Mouse (Mus musculus) hindbrain, embryonic 13.5 days (tissue): ENCODE data around the gene Tmem233. TPM values are rescaled to one million over a fixed set of nuclear protein-coding genes. Genes with fewer than 3 reads are reported as not detected.

ENCODE experiments used
- ATAC-seq: fragments of 200-750 bp; cut with Nextera tagmentation; 2 replicates; pipeline ENCODE4 v1.8.0; 2017; ENCODE audit warnings: moderate TSS enrichment; ENCODE audit not compliant: low FRiP score
- H3K27ac ChIP-seq: fragments of 300-500 bp; sonication (generic); 2 replicates; pipeline ENCODE4 v1.5.1; 2015; ENCODE audit warnings: inconsistent platforms, mild to moderate bottlenecking, moderate library complexity
- H3K27me3 ChIP-seq: fragments of 300-500 bp; sonication (generic); 2 replicates; pipeline ENCODE4 v1.6.1; 2015; ENCODE audit warnings: mild to moderate bottlenecking, inconsistent platforms
- H3K36me3 ChIP-seq: fragments of 300-500 bp; sonication (generic); 2 replicates; pipeline ENCODE4 v1.6.1; 2015; ENCODE audit warnings: mild to moderate bottlenecking, inconsistent platforms
- H3K4me1 ChIP-seq: fragments of 300-500 bp; sonication (generic); replicated peaks from 2 replicates; pipeline ENCODE4 v1.6.1; 2015; ENCODE audit warnings: inconsistent platforms
- H3K4me2 ChIP-seq: fragments of 300-500 bp; sonication (generic); 2 replicates; pipeline ENCODE4 v1.6.1; 2015; ENCODE audit warnings: inconsistent platforms, mild to moderate bottlenecking, moderate library complexity
- H3K4me3 ChIP-seq: fragments of 300-500 bp; sonication (generic); 2 replicates; pipeline ENCODE4 v1.5.1; 2015; ENCODE audit warnings: mild to moderate bottlenecking, inconsistent platforms
- H3K9ac ChIP-seq: fragments of 300-500 bp; sonication (generic); 2 replicates; pipeline ENCODE4 v1.6.1; 2015; ENCODE audit warnings: mild to moderate bottlenecking, inconsistent platforms
- H3K9me3 ChIP-seq: fragments of 300-500 bp; sonication (generic); 2 replicates; pipeline ENCODE4 v1.6.1; 2016; ENCODE audit warnings: inconsistent platforms
- WGBS: fragments of 180-500 bp; shearing (Covaris S2); methylation state at CpG from one replicate; pipeline ENCODE4 v1.1.7; 2015; 5-methylcytosine and 5-hydroxymethylcytosine counted together
- polyA plus RNA-seq: library from polyadenylated mRNA; unstranded; fragments of >200 nt; fragmentation: Nextera tagmentation; extraction: Ambion mirVana; gene quantifications from 2 replicates; pipeline ENCODE4 v1.2.1, GENCODE M21; 2015

Tmem233 gene
- not detected in 2 replicates for polyA plus RNA-seq

DNA sequence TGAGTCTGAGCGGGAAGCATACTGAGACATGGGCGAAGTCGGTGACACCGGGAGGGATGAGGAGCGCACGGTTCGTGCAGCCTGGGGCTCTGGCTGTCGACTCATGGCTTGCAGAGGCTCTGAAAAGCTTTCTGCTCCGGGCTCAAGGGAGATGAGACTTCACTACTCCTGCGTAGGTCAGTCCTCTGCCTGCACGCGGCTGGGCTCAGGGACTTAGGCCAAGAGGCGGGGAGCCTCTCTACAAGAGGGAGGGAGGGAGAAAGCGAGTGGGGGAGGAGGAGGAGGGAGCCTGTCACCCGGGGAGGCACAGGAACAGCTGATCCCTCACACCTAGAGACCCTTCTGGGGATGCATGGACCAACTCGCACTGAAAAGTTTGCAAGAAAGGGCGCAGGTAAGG lies at the start of gene Tmem233:
Tmem233 (minus strand) TSS at position 164 of the 400 bp plus-strand sequence.
- Histone ChIP-seq H3K4me1 (peaks cover 5% of the 10 kb centered on the region; the same call in 1 of the 2 replicates), H3K4me3 (no peak within 1 kb of the TSS)
- whole genome bisulfite sequencing: 15% methylated on average over 17 of the region's 17 CpGs

DNA sequence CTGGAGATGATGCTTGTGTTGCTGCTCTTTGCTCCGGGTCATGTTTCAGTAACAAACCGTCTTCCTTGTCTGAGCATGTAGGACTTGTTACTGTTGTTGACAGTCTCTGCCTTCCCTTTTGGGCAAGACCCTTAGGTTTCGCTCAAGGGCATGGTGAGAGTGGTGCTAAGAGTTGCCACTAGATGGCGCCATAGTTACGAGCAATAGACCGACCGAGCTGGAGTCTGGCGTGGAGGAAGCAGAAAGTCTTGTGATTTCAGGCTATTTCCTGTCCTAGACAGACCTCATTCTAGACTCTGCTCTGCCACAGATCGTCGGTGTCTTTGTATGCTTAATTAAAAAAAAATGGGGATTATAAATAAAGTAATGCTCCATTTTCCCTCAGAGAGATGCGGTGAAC lies 40.3 kb upstream of the Tmem233 start:
- no peak overlapping the region for H3K27ac ChIP-seq
- H3K9ac ChIP-seq: no peak overlapping the region
- H3K4me3 ChIP-seq: no peak overlapping the region
- H3K36me3 ChIP-seq: no peaks in the 10 kb centered on the region
- H3K4me2 ChIP-seq: no peak overlapping the region
- 13% methylated on average over 11 of the region's 11 CpGs for WGBS
- ATAC-seq: 0 out of 2 replicates have a peak, but pooled peaks have one; percentile 52
- no peaks in the 10 kb centered on the region for H3K4me1 ChIP-seq
- peaks cover 8% of the 10 kb centered on the region; the same call in 1 of the 2 replicates for H3K27me3 ChIP-seq
- H3K9me3 ChIP-seq: no peaks in the 10 kb centered on the region

More for the DNA sequence above, at the start of gene Tmem233:
- Histone ChIP-seq H3K4me2 (no peak within 1 kb of the TSS), H3K27me3 (peaks cover 26% of the 10 kb centered on the region), H3K27ac (no peak within 1 kb of the TSS), H3K9ac (no peak within 1 kb of the TSS), H3K9me3 (no peaks in the 10 kb centered on the region), H3K36me3 (no peaks in the 10 kb centered on the region)
- no peak for ATAC-seq

DNA sequence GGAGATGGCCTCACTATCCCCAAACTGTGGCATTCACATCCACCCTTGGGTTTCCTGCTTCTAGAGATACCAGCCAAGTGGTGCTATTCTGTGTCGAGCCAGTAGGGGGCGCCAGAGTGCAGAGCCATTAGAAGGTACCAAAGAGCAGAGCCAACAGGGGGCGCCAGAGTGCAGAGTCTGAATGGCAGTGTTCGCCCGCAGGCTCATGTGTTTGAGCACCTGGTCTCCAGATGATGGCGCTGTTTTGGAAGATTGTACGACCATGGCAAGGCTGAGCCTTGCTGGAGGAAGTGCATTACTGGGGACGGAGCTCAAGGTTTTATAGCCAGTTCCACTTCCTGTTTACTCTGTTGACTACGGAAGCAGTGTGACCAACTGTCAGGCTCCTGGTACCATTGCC lies 33.5 kb upstream of the Tmem233 start:
- Histone ChIP-seq H3K27ac (no peak overlapping the region), H3K9ac (no peak overlapping the region), H3K9me3 (no peaks in the 10 kb centered on the region), H3K27me3 (no peaks in the 10 kb centered on the region), H3K36me3 (no peaks in the 10 kb centered on the region), H3K4me1 (peaks cover 11% of the 10 kb centered on the region), H3K4me2 (no peak overlapping the region), H3K4me3 (no peak overlapping the region)
- no peak for ATAC-seq
- 52% methylated on average over 9 of the region's 9 CpGs for WGBS

DNA sequence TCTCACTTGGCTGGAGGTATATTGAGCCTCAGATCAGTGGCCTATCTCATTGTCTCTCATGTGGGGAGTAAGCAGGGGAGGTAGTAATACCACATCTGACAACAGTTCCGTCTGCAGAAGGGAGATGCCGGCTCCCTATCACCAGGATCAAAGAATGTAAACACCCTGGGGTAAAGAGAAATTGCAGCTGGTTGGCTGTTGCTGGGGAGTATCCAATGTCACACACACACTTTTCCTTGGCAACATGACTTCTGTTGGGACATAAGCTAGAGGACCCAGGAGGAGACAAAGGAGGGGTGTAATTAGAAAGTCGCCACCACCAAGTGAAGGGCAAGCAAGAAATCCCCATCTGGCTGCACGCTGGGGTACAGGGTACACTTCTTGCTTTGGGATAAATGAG lies 33.1 kb upstream of the Tmem233 start:
- ATAC-seq: no peak
- Histone ChIP-seq H3K9ac (no peak overlapping the region), H3K27ac (no peak overlapping the region), H3K4me3 (no peak overlapping the region), H3K4me1 (peaks cover 11% of the 10 kb centered on the region), H3K4me2 (no peak overlapping the region), H3K36me3 (no peaks in the 10 kb centered on the region), H3K27me3 (no peaks in the 10 kb centered on the region), H3K9me3 (no peaks in the 10 kb centered on the region)
- 72% methylated on average over 4 of the region's 4 CpGs for WGBS

DNA sequence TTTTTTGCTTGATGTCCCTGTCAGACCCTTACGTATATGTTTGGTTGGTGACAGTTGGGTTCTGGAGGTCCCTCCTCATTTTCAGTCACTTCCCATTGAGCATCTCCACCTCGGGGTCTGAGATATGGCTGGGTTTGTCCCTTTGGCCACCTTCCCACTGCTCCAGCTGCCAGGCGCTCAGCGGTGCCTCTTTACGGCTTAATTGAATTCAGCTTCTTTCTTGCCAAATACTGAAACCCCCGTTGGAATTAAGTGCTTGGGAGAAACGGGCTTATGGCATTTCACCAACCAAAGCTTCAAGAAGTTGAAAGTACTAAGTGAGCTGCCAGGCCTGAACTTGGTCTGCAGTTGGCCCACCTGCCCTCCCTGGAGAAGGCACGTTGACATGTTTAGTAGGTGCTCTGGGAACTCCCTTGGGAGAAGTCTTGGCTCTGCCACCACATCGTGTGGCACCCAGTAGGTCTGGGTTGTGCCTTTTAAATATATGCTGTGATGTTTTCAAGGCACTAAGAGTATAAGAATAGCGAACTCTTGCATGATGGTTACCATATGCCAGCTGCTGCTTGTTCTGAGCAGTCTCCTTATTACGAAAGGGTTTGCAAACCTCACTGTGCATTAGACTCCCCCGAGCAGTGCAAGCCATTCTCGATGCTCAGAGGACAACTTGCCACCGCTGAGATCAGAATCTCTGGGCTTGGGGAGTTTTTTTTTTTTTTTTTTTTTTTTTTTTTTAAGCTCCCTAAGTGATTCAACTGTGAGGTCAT lies 32.2 kb upstream of the Tmem233 start:
- 75% methylated on average over 14 of the region's 14 CpGs for WGBS
- no peak overlapping the region for H3K4me3 ChIP-seq
- no peaks in the 10 kb centered on the region for H3K36me3 ChIP-seq
- no peak overlapping the region for H3K9ac ChIP-seq
- H3K9me3 ChIP-seq: no peaks in the 10 kb centered on the region
- peaks cover 11% of the 10 kb centered on the region for H3K4me1 ChIP-seq
- no peak overlapping the region for H3K27ac ChIP-seq
- no peak overlapping the region for H3K4me2 ChIP-seq
- no peak for ATAC-seq
- H3K27me3 ChIP-seq: no peaks in the 10 kb centered on the region

DNA sequence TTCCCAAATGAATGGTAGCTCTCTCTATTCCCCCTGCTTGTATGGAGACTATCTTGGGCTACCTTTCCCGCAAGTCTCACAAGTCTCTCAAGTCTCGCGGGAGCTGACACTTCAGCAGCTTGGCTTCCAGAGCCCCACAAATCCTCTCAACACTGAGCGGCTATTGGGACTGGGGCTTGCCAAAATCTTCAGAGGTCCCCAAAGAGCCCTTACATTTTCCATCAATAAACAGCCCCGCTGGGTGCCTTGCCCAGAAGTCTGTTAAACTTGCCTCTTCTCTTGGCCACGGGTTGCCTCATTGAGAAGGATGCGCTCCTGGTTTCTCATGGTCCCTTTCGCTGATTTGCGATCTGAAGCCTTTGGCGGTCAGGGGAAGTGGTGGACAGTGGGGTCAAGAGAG lies 25.6 kb upstream of the Tmem233 start:
- Histone ChIP-seq H3K9ac (no peak overlapping the region), H3K27me3 (no peaks in the 10 kb centered on the region), H3K36me3 (no peaks in the 10 kb centered on the region), H3K4me3 (no peak overlapping the region), H3K4me1 (no peaks in the 10 kb centered on the region), H3K4me2 (no peak overlapping the region), H3K9me3 (no peaks in the 10 kb centered on the region), H3K27ac (no peak overlapping the region)
- no peak for ATAC-seq
- 95% methylated on average over 10 of the region's 10 CpGs for WGBS

DNA sequence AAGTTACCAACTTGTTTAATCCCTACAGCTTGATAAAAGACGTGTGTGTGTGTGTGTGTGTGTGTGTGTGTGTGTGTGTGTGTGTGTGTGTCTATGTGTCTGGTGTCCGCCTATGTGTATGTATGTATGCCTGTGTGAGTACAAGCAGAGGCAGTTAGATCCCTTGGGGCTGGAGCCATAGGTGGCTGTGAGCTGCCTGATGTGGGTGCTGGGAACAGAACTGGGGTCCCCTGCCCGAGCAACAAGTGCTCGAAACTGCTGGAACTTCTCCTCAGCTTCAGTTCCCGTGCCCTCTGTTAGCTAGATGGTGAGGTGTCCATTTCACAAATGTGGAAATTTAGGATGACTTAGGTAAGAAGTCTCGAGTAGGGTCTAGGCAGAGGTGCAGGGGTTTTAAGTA lies 1.2 kb upstream of the Tmem233 start:
- no peak for ATAC-seq
- H3K27ac ChIP-seq: no peak overlapping the region
- WGBS: 90% methylated on average over 6 of the region's 6 CpGs

DNA sequence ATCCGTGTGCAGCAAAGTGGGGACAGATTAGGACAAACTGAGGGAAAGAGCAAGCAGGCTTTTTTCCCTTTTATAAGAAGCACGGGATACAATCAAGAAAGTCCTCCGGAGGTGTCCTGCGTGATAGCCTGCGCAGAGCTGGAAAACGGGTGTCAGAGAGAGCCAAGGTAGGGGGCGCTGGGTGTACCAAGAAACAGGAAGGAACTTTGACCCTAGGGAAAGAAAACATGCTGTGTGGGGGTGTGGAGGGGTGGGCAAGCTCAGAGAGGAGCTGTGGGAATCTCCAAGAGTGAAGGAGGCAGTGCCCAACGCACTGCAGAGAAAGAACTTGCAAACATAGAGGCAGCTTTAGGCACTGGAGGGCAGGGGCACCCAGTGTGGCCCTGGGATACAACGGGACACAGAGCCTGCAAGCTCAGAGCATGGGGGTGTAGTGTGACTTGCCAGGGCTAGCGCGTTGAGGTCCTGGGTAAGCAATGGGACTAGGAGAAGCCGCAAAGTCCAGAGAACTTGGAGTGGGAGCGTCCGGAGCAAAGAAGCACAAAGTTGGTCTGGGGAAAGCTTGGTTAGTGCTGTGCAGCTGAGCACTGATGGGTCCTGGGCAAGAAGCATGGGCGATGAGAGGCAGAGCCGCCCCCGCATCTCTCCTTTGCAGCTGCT lies 673 bp downstream of the Tmem233 start:
- Histone ChIP-seq H3K4me3 (no peak overlapping the region), H3K27me3 (peaks cover 26% of the 10 kb centered on the region), H3K9me3 (no peaks in the 10 kb centered on the region), H3K27ac (no peak overlapping the region), H3K9ac (no peak overlapping the region), H3K4me2 (no peak overlapping the region), H3K36me3 (no peaks in the 10 kb centered on the region), H3K4me1 (peaks cover 5% of the 10 kb centered on the region; the same call in 1 of the 2 replicates)
- no peak for ATAC-seq
- WGBS: 44% methylated on average over 17 of the region's 17 CpGs

More for the DNA sequence above, 1.2 kb upstream of the Tmem233 start:
- Histone ChIP-seq H3K4me1 (peaks cover 5% of the 10 kb centered on the region; the same call in 1 of the 2 replicates), H3K36me3 (no peaks in the 10 kb centered on the region), H3K4me2 (no peak overlapping the region), H3K9ac (no peak overlapping the region), H3K27me3 (peaks cover 26% of the 10 kb centered on the region), H3K4me3 (no peak overlapping the region), H3K9me3 (no peaks in the 10 kb centered on the region)

DNA sequence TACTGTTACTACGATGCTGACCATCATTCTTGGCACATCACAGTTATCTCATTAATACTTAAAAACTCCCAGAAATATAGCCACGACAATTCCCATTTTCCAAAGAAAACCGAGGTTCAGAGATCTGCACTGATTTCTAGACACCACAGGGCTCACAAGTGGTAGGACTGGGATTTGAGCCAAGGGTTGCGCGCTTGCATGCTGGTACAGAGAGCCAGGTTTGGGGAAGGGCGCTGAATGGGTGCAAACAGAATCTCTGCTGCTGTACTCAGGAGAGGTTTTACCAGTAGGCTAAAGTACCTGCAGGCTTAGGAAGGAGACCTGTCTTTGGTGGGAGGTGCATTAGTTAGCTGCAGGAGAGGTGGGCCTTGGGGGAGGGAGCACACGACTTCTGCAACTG lies 1.4 kb downstream of the Tmem233 start:
- no peak for ATAC-seq
- Histone ChIP-seq H3K9ac (no peak overlapping the region), H3K27ac (no peak overlapping the region), H3K4me3 (no peak overlapping the region), H3K36me3 (no peaks in the 10 kb centered on the region), H3K9me3 (no peaks in the 10 kb centered on the region), H3K27me3 (peaks cover 26% of the 10 kb centered on the region), H3K4me2 (no peak overlapping the region), H3K4me1 (peaks cover 5% of the 10 kb centered on the region; the same call in 1 of the 2 replicates)
- WGBS: 81% methylated on average over 7 of the region's 7 CpGs

DNA sequence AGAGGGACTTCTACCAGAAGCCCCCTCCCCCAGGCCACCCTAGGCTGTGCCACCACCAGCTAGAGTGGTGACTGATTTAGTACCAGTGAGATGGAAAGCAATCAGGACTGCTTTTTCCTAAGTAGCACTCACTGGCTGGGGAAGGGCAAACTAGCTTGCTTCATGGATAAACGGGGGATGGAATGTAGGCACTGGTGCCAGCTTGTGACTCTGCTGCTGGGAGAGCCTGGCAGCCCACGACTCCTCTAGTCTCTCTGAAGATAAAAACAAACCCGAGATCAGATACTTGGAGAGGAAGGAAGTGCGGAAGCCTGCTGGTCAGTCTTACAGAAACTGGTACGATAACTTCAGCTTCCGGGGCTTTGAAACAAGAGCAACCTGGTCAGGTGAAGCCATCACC lies 2.3 kb downstream of the Tmem233 start:
- peaks cover 26% of the 10 kb centered on the region for H3K27me3 ChIP-seq
- no peaks in the 10 kb centered on the region for H3K9me3 ChIP-seq
- no peaks in the 10 kb centered on the region for H3K36me3 ChIP-seq
- H3K27ac ChIP-seq: no peak overlapping the region
- no peak overlapping the region for H3K4me3 ChIP-seq
- H3K4me2 ChIP-seq: no peak overlapping the region
- ATAC-seq: no peak
- no peak overlapping the region for H3K9ac ChIP-seq
- WGBS: 69% methylated on average over 6 of the region's 6 CpGs
- H3K4me1 ChIP-seq: peaks cover 5% of the 10 kb centered on the region; the same call in 1 of the 2 replicates

DNA sequence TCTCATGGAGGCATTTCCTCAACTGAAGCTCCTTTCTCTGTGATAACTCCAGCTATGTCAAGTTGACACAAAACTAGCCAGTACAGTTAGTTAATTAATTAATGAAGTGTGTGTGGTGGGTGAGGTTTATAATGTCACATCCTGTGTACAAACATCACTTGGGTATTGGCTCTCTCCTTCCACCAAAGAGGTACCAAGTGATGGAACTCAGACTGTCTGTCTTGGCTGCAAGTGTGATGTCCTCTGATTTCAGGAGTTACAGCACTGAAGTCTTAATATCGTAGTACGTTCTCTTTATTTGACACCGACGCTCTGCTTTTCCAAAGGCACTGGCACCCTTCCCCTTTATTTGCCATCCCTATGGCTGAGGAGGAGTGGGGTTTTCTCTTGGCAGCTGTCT lies 13.4 kb downstream of the Tmem233 start:
- Histone ChIP-seq H3K9ac (no peak overlapping the region), H3K4me1 (no peaks in the 10 kb centered on the region), H3K36me3 (no peaks in the 10 kb centered on the region), H3K4me2 (no peak overlapping the region), H3K27ac (no peak overlapping the region), H3K9me3 (no peaks in the 10 kb centered on the region), H3K4me3 (no peak overlapping the region), H3K27me3 (no peaks in the 10 kb centered on the region)
- 93% methylated on average over 4 of the region's 4 CpGs for WGBS
- ATAC-seq: no peak

DNA sequence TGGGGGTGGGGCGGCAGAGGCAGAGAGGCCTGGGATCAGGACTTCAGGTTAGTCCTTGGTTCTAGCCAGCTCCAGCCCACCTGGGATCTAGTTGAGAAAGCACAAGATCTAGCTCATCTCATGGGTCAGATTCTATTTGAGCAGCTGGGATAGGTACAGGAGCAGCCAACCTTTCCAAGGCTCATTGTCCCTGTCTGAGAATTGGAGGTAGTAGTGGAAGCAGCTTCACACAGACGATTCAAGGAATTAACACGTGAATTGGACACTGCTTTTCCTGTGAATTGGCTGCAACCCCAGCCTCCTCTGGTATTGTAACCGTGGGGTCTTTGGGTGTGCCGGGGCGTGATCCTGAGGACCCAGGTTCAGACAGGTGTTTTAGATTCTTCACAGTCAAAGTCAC lies 30.2 kb downstream of the Tmem233 start:
- Histone ChIP-seq H3K27ac (no peak overlapping the region), H3K4me3 (no peak overlapping the region), H3K4me1 (no peaks in the 10 kb centered on the region), H3K9ac (no peak overlapping the region), H3K9me3 (no peaks in the 10 kb centered on the region), H3K27me3 (no peaks in the 10 kb centered on the region), H3K4me2 (no peak overlapping the region), H3K36me3 (no peaks in the 10 kb centered on the region)
- 62% methylated on average over 6 of the region's 6 CpGs for WGBS
- ATAC-seq: no peak

DNA sequence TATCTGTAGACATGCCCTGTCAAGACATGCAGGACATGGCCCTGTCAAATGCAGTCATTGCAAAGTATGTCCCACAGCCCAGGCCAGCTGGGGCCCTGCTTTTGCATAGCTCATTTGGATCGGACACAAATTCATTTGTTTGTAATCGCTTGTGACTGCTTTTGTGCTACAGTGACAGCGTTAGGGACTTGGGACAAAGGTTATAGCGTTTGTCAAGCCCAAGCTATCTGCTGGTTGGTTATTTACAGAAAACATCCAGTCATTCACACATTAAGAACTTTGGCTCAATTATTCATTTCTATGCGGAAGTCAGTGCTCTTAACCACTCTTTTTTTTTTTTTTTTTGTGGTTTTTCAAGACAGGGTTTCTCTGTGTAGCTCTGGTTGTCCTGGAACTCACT lies 30.9 kb downstream of the Tmem233 start:
- Histone ChIP-seq H3K27ac (no peak overlapping the region), H3K9me3 (no peaks in the 10 kb centered on the region)
- 87% methylated on average over 5 of the region's 5 CpGs for WGBS

More for the DNA sequence above, 30.9 kb downstream of the Tmem233 start:
- Histone ChIP-seq H3K27me3 (no peaks in the 10 kb centered on the region), H3K4me1 (no peaks in the 10 kb centered on the region), H3K4me2 (no peak overlapping the region), H3K4me3 (no peak overlapping the region), H3K36me3 (no peaks in the 10 kb centered on the region), H3K9ac (no peak overlapping the region)
- ATAC-seq: no peak
